Mouse (Mus musculus) testis, adult 2 months (tissue): ENCODE measurements around the gene S100z.

Experiments
- CTCF ChIP-seq: fragments of 200-500 bp; IDR thresholded peaks from 2 replicates; pipeline ENCODE4 v1.5.1; 2012; ENCODE audit warnings: low read depth, mild to moderate bottlenecking, inconsistent platforms, low read length, moderate library complexity; ENCODE audit not compliant: control insufficient read depth, insufficient read depth, insufficient replicate concordance
- POLR2A ChIP-seq: fragments of 200-500 bp; IDR thresholded peaks from 2 replicates; pipeline ENCODE4 v1.6.1; 2012; ENCODE audit warnings: low read depth, mild to moderate bottlenecking, inconsistent platforms, low read length, moderate library complexity; ENCODE audit not compliant: control insufficient read depth

- no peak for TF ChIP-seq CTCF
- no peak for TF ChIP-seq POLR2A
These were observed 14.8 kb upstream of the S100z start for GRCm38 (mm10) chr13:95493296-95493695.
